Mouse (Mus musculus): ENCODE results near the gene Mmaa.

- TF ChIP-seq CTCF (IDR thresholded peaks at IDR 0.05; ENCODE audit: insufficient read depth, low read length) (no peak), POLR2A (IDR thresholded peaks at IDR 0.05; ENCODE audit: borderline replicate concordance, extremely low read depth, low read depth, low read length) (no peak)
Observed at GRCm38 (mm10) chr8:79288681-79289080, 6.1 kb downstream of the Mmaa start.
